Mouse (Mus musculus) sigmoid colon, adult 10 weeks (tissue): ENCODE results near the gene Abhd6. TPM values are rescaled to one million over a fixed set of nuclear protein-coding genes. Genes with fewer than 3 reads are reported as not detected.

ENCODE experiments used
- polyA plus RNA-seq: library from polyadenylated mRNA; stranded (reverse); fragments of 350-450 nt; fragmentation: Illumina TruSeq; extraction: RNeasy Lipid Tissue Mini Kit (QIAGEN cat#74804); gene quantifications from one replicate; pipeline ENCODE4 v1.2.3, GENCODE M21; 2014; ENCODE audit warnings: low read depth, low replicate concordance

Abhd6 gene
- polyA plus RNA-seq = 13.3 TPM

DNA sequence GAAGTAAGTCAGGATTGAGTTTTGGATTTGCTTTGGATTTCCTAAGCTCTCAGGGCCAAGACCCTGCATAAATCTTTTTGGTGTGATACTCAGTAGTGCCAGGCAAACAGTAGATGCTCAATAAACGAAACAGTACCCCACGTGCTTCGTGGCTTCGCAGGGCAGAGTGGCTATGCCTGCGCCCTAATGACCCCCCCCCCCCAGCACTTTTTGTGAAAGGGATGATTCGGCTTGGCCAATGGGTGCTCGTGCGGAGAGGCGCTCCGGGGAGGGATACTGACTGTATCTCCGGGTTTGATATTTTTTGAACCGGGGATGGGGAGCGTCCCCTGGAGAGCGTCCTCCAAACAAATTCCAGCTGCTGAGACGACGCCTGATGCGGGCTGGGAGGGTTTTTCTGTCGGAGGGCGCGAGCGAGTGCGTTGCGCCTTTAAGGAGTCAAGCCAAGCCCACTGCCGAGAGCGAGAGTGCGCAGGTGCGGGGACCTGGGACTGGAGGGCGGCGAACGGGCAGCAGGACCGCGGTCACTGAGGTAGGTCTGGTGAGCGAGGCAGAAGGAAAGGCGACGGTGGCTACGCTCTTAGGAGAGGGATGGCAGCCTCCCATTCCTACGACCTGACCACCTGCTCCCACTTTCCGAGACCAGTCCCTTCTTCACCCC lies at the start of gene Abhd6:
Gene Abhd6 (plus strand): TSS at position 471 of the 661 bp plus-strand sequence.

DNA sequence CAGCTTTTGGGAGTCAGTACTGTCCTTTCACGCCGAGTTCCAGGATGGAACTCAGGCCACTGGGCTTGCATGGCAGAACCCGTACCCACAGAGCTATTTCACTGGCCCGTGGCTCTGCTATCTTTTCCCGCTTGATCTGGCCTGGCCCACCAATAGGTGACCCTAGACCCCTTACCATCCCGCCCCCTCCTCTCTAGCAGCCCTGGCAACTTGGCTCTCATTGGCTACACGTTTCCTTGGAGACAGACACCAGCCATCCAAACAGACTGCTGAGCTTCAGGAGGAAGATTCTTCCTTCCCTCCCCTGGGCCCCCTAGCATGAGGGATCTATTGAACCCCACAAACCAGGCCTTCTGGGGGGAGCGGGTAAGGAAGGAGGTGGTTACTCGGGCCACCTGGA lies 45.7 kb upstream of the Abhd6 start, which contains the start of gene Gm45521:
Gene Gm45521 (plus strand): TSS at position 240 of the 400 bp plus-strand sequence.

DNA sequence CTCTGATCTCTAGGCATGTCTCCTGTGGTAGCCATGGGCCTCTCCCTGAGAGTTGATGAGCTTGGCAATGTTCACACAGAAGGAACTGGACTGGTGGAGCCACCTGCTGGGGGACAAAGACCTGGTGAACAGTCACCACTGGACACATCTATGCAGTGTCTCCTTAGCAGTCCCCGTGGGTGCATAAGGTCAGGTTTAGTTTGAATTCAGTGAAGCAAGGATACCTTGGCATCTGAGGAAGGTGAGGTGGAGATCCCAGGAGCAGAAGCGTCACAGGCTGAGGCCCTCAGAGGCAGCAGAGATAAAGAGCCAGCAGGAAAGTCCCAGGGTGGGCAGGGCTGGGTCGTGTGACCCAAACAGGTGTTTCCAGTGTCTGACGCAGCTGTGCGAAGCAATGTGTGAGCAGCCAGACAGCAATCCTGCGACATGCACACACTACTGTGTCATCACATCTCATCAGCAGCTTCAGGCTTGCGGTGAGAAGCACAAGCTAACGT lies 8.4 kb upstream of the Abhd6 start, which contains the start of gene Dnase1l3:
Gene Dnase1l3 (minus strand): TSS at position 303 of the 497 bp plus-strand sequence.

DNA sequence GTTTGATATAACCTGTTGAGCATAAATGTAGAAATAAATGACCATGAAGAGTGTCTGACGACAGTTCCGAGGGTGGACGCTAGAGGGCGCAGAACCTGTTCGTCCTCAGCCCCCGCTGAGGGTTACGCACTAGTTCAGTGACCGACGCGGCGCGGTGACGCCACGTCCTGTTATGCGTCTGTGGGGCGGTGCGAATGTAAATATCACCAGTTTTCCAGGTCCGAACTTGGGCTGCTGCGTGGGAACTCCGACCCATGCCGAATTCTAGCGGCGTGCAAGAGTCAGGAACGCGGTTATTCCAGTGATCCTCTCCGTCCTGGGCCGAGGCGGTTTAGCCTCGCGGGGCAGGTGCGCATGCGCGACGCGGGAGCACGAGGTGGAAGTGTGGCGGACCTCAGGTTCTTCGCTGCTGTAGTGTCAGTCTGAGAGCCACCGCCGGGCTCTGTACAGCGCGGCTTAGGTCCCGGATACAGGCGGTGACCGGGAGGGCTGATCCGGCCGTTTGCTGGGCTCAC lies 77.5 kb downstream of the Abhd6 start, which contains the start of gene Rpp14:
Gene Rpp14 (plus strand): TSS at position 203 of the 515 bp plus-strand sequence.

DNA sequence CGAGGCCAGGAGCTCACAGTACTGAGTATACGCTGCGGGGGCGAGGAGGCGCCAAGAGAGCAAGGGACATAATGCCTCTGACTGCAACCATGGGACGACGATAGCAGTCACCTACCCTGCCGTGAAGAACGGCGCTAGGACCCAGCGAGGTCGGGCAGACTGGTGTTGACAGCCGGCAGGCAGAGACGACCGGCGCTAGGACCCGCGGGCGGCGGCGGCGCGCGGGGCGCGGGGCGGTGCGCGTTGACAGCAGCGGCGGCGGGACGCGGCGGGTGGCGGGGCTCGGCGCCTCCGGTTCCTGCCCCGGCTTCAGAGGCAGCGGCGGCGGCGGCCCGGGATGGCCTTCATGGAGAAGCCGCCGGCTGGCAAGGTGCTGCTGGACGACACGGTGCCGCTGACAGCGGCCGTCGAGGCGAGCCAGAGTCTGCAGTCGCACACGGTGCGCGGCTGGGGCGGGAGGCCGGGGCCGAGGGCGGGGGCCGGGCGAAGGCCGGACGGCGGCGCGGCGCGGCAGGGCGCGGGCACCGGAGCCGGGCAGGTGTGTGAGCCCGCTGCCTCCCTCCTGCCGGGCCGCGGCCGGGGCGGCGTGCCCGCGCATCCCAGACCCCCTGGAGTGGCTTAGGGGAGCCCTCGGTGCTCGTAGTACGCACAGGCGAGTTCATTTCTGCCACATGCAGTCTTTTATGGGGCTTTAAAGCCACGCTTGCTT lies 95.4 kb downstream of the Abhd6 start, which contains the start of gene Pxk:
Gene Pxk (plus strand): TSS at position 234 of the 709 bp plus-strand sequence.

Other genes with a start within 250 kb of the Abhd6 start
- gene Gm26661, start 211.3 kb upstream of the Abhd6 start, polyA plus RNA-seq = not detected
- 12.6 TPM for gene Flnb, start 184.9 kb upstream of the Abhd6 start, polyA plus RNA-seq
- gene Gm45521, start 45.6 kb upstream of the Abhd6 start, polyA plus RNA-seq = not detected
- gene Dnase1l3, start 8.3 kb upstream of the Abhd6 start, polyA plus RNA-seq = 2.2 TPM
- gene Rpp14, start 77.5 kb downstream of the Abhd6 start, polyA plus RNA-seq = 39.5 TPM
- 60.5 TPM for gene Pxk, start 95.3 kb downstream of the Abhd6 start, polyA plus RNA-seq
- gene Pdhb, start 170.1 kb downstream of the Abhd6 start, polyA plus RNA-seq = 234 TPM
- 23.4 TPM for gene Kctd6, start 211.2 kb downstream of the Abhd6 start, polyA plus RNA-seq